Mouse (Mus musculus): ENCODE data around the gene Hnf4a.

DNA sequence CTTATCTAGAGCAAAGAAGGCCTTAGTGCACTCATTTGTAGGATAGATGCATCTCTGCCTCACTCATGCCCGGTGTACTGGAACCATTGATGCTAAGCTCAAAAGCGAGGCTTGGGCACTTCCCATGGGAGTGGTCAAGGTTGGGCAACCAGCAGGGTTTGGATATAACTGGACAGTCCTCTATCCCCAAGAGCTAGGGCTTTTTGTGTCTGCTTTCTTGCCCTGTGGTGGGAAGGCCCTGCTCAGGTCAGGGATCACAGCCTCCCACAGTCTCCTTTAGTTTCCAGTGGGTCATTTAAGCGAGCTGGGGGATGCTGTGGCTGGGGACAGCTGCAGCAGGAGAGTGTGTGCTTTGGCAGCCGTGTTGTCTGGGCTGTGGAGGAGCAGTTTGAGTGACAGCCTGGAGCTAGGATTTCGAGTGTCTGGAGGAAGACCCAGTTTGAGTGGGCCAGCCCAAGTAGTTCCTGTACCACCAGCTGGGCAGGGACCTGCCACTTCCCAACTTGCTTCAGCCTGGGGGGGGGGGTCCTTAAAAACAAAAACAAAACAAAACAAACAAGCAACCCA lies 16.8 kb upstream of the Hnf4a start:
- TF ChIP-seq CTCF (IDR thresholded peaks at IDR 0.05; ENCODE audit: insufficient read depth, low read length) = no peak
- no peak for TF ChIP-seq POLR2A (IDR thresholded peaks at IDR 0.05; ENCODE audit: borderline replicate concordance, extremely low read depth, low read depth, low read length)

Data from lung, adult 2 months (tissue).